Mouse (Mus musculus) thymus, adult 2 months (tissue): Measurements from ENCODE around the gene Psmd1.

ENCODE experiments used
- CTCF ChIP-seq: fragments of 200-500 bp; IDR thresholded peaks from 2 replicates; pipeline ENCODE4 v1.5.1; 2012; ENCODE audit warnings: mild to moderate bottlenecking, control low read depth, low read length, moderate library complexity, borderline replicate concordance; ENCODE audit not compliant: control insufficient read depth, poor library complexity, insufficient read depth; ENCODE audit errors: extremely low read depth
- POLR2A ChIP-seq: fragments of 200-500 bp; IDR thresholded peaks from 2 replicates; pipeline ENCODE4 v1.6.1; 2012; ENCODE audit warnings: mild to moderate bottlenecking, low read length, control low read depth, moderate library complexity; ENCODE audit not compliant: control insufficient read depth, poor library complexity, insufficient read depth; ENCODE audit errors: extremely low read depth

GRCm38 (mm10) chr1:86150929-86151328, 86.7 kb downstream of the Psmd1 start:
- TF ChIP-seq POLR2A (no peak), CTCF (no peak)
